Comparison of ENCODE assay signal across 10 mouse cellular contexts in the genomic region with DNA sequence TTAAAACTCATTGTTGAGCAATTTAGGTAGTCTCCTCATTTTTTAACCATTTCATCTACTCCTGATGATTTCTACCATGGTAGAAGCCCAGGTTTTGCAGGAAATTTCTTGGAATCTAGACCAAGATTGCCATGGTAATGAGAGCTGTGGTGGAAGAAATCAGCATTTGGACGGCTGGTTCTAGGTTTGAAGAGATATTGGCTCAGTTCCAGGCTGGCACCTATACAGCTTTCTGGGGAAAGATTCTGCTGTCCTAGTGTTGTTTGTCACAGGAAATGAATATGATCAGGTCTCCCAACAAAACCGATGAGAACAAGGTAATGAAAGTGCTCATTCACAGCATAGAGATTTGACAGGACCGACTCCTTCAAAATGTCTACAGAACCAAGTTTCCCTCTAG.
DNase-seq lines count a peak whose midpoint lies in the region.
"Had no signal": no experiment of that assay in that cellular context is flagged by ENCODE, and none has a peak within 500 bp of the region (broad histone marks: within the 10 kb centered on the region; RNA-seq: fewer than 3 reads in every experiment).

No protein-coding gene starts in this region.

- peak; percentile 78 to 82 for DNase-seq in cerebellum, postnatal 14 days
- no peak for DNase-seq in cerebellum, postnatal 4 days (ENCODE audit: low spot score in 2 of 2)
- peak; percentile 2 to 4 for DNase-seq in cerebellum, postnatal 36 days
- DNase-seq in cerebellum, adult 8-10 months, result no peak
- DNase-seq: adrenal gland, adult 2 months; adrenal gland, postnatal 10 days; adrenal gland, postnatal 25 days; cerebellum, adult 11-12 months; cerebellum, adult 9-10 months; embryo, embryonic 11 days had no signal

Comparison
In these comparisons a context has a peak if more than half of its experiments do, and no peak if none do; other contexts are left out.
1. DNase-seq: peak in cerebellum, postnatal 14 days (2 of 2) and cerebellum, postnatal 36 days (2 of 2); none in cerebellum, postnatal 4 days (0 of 2) and cerebellum, adult 8-10 months (single experiment).